Mouse (Mus musculus) spleen, adult 2 months (tissue): Measurements from ENCODE around the gene Tcirg1. TPM values are rescaled to one million over a fixed set of nuclear protein-coding genes. Genes with fewer than 3 reads are reported as not detected.

Experiments used
- DNase-seq, 2 experiments: peaks; one replicate each; pipeline versions ENCODE4 v3.0.0 to v3.0.0-alpha.2; 2012 to 2021; ENCODE audit warnings: low spot score in 2 of 2, low read depth in 1 of 2
- H3K27ac ChIP-seq: fragments of 200-500 bp; 2 replicates; pipeline ENCODE4 v1.5.1; 2012; ENCODE audit warnings: low read length, inconsistent platforms; ENCODE audit not compliant: insufficient read depth
- H3K27me3 ChIP-seq: fragments of 200-500 bp; 2 replicates; pipeline ENCODE4 v1.6.1; 2012; ENCODE audit warnings: mild to moderate bottlenecking, moderate library complexity, low read length, inconsistent platforms; ENCODE audit not compliant: control insufficient read depth, insufficient read depth
- H3K36me3 ChIP-seq: fragments of 200-500 bp; 2 replicates; pipeline ENCODE4 v1.6.1; 2012; ENCODE audit warnings: mild to moderate bottlenecking, low read length, inconsistent platforms; ENCODE audit not compliant: control insufficient read depth, insufficient read depth
- H3K4me1 ChIP-seq: fragments of 200-500 bp; 2 replicates; pipeline ENCODE4 v1.6.1; 2011; ENCODE audit warnings: inconsistent platforms; ENCODE audit not compliant: control insufficient read depth, insufficient read depth, insufficient read length
- H3K4me3 ChIP-seq: fragments of 200-500 bp; 2 replicates; pipeline ENCODE4 v1.5.1; 2011; ENCODE audit warnings: mild to moderate bottlenecking, inconsistent platforms; ENCODE audit not compliant: insufficient read depth, insufficient read length; ENCODE audit errors: extremely low read depth
- CTCF ChIP-seq: fragments of 200-500 bp; IDR thresholded peaks from 2 replicates; pipeline ENCODE4 v1.5.1; 2011; ENCODE audit warnings: mild to moderate bottlenecking, inconsistent platforms; ENCODE audit not compliant: insufficient read depth, insufficient read length, insufficient replicate concordance; ENCODE audit errors: extremely low read depth
- POLR2A ChIP-seq: fragments of 200-500 bp; IDR thresholded peaks from 2 replicates; pipeline ENCODE4 v1.6.1; 2011; ENCODE audit warnings: low read depth, low read length, inconsistent platforms
- WGBS: fragments of 180-500 bp; shearing (Covaris S2); methylation state at CpG from one replicate; pipeline ENCODE4 v1.1.7; 2018; 5-methylcytosine and 5-hydroxymethylcytosine counted together
- polyA plus RNA-seq: library from polyadenylated mRNA; depleted of rRNA; stranded (reverse); fragments of >200 nt; gene quantifications from 2 replicates; pipeline ENCODE4 v1.2.3, GENCODE M21; 2012

Gene Tcirg1
- polyA plus RNA-seq, 1 experiment: 269 TPM

DNA sequence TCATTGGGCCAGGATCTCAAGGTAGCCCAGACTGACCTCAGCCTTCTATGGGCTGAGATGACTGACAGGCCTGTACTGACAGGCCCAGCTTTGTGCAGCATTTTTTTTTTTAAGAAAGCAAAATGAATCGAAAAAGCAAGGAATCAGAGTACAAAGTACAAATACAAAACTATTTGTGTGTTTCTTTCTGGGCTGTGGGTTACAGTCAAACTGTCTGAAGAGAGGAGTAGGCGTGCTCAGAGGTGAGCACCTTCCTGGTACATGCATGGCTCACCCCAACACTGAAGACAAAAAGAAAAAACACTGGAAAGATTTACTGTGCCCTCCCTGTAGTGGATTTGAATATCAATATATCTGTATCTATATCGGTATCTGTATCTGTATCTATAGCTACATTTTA, 40.9 kb upstream of the Tcirg1 start:
- H3K27ac ChIP-seq: no peak overlapping the region
- no peak for TF ChIP-seq POLR2A
- no peak for TF ChIP-seq CTCF
- no peaks in the 10 kb centered on the region for H3K27me3 ChIP-seq
- no peak for DNase-seq
- 89% methylated on average over 3 of the region's 3 CpGs for WGBS
- H3K4me1 ChIP-seq: peaks cover 10% of the 10 kb centered on the region
- no peak overlapping the region for H3K4me3 ChIP-seq
- H3K36me3 ChIP-seq: peaks cover 44% of the 10 kb centered on the region

DNA sequence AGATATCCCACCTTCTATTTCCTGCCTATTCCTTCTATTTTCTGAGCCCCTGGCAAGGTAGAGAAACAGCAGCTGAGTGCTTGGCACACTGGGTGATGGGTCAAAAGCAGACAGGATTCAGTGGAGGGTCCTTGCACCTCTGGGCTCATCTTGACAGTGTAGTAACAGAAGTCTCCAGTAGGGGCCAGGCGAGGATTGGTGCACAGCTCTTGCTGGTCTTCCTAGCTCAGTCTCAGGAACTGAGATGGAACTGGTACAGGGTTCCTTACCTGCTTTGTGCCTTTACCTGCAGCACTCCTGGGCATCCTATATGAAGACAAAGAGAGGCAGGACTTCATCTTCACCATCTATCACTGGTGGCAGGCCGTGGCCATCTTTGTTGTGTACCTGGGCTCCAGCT, 39.8 kb upstream of the Tcirg1 start:
- H3K36me3 ChIP-seq: peaks cover 48% of the 10 kb centered on the region
- no peak overlapping the region for H3K27ac ChIP-seq
- WGBS: 66% methylated on average over 2 of the region's 2 CpGs
- no peak overlapping the region for H3K4me3 ChIP-seq
- TF ChIP-seq CTCF (peak; percentile 74; the same call in 1 of the 2 replicates), POLR2A (no peak)
- peak in 1 of 2 experiments; percentile 61 for DNase-seq
- peaks cover 20% of the 10 kb centered on the region for H3K4me1 ChIP-seq
- no peaks in the 10 kb centered on the region for H3K27me3 ChIP-seq

DNA sequence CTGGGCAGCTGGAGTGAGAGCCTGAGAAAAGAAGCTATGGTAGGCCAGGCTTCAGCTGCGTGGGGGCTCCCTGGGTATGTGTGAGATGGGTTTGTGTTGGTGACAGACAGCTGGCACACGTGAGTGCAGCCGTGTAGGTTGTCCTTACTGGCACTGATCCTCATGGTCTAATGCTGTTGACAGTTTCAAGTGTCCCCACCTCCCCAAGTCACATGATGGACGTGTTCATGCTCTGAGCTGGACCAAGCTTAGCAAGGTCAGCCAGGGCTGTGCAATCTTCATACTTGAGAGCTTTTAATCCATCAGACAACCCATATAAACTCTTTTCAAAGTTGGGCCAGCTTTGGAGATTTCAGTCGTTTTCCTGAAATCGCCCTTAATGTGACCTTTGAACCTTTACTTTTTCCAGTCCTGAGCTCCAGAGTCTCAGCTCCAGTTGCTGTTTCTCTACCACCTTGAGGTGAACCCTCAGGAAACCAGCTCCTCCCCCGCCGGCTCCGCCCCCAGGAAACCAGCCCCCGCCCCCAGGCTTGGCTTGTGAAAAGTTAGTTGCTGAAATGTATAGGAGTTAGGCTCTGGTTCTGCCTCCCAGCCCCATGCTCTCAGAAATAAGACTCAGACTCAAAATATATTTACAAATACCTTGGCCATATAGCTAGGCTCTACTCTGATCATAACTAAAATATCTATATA, 39.1 kb upstream of the Tcirg1 start:
- WGBS: 30% methylated on average over 10 of the region's 10 CpGs
- peaks cover 21% of the 10 kb centered on the region for H3K4me1 ChIP-seq
- H3K4me3 ChIP-seq: no peak overlapping the region
- peak overlapping the region; percentile 4; the same call in 1 of the 2 replicates for H3K27ac ChIP-seq
- peak in 1 of 2 experiments; percentile 59 for DNase-seq
- H3K27me3 ChIP-seq: no peaks in the 10 kb centered on the region
- H3K36me3 ChIP-seq: peaks cover 50% of the 10 kb centered on the region
- TF ChIP-seq CTCF (no peak), POLR2A (no peak)

DNA sequence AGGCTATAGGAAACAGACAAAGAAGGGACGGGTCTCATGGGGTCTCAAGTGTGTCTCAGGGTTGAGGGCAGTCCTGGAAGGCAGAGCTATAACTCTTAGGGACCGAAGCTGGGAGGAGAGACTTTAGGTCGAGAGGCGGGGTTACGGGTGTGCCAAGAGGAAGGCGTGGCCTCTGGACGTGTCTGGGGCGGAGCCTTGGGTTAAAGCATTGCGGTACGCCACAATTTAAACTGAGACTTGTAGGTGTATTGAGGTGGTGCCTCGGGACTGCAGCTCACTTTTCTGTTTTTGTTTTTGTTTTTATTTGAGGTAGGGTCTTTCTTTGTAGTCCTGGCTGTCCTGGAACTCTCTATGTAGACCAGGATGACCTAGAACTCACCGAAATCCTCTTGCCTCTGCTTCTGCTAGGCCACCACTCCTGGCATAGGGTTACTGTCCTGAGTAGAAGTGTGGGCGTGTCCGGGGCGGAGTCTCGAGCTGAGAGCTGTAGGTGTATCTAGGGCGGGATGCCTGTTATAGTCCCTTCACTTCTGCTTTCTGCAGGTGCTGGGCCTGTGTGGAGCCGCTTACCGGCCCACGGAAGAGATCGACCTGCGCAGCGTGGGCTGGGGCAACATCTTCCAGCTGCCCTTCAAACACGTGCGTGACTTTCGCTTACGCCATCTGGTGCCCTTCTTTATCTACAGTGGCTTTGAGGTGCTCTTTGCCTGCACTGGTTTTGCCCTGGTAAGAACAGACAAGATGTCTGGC, 36.2 kb upstream of the Tcirg1 start:
- peaks cover 21% of the 10 kb centered on the region for H3K4me1 ChIP-seq
- 24% methylated on average over 27 of the region's 27 CpGs for WGBS
- no peak overlapping the region for H3K4me3 ChIP-seq
- peak; percentile 77 to 87 for DNase-seq
- peak overlapping the region; percentile 39 for H3K27ac ChIP-seq
- H3K27me3 ChIP-seq: no peaks in the 10 kb centered on the region
- peaks cover 30% of the 10 kb centered on the region for H3K36me3 ChIP-seq
- TF ChIP-seq POLR2A (peak; percentile 23; the same call in 1 of the 2 replicates), CTCF (no peak)

DNA sequence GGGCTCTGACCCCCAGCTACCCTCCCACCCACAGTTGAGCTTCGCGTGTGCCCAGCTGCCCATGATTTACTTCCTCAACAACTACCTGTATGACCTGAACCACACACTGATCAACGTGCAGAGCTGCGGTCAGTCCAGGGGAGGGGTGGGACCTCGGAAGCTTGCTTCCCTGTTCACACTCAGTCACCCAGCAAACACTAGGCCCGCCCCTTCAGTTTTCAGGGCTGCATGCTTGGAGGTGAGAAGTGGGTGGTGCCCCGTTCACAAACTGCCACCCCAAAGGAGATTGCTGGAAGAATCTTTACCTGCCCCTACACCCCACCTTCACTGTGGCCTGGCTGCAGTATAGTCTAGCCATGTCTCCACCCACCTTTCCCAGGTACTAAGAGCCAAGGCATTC, 35.4 kb upstream of the Tcirg1 start:
- Histone ChIP-seq H3K4me1 (peaks cover 21% of the 10 kb centered on the region), H3K4me3 (no peak overlapping the region), H3K36me3 (peaks cover 27% of the 10 kb centered on the region), H3K27me3 (no peaks in the 10 kb centered on the region), H3K27ac (peak overlapping the region; percentile 37)
- DNase-seq: no peak
- 62% methylated on average over 7 of the region's 7 CpGs for WGBS
- TF ChIP-seq POLR2A (no peak), CTCF (no peak)

DNA sequence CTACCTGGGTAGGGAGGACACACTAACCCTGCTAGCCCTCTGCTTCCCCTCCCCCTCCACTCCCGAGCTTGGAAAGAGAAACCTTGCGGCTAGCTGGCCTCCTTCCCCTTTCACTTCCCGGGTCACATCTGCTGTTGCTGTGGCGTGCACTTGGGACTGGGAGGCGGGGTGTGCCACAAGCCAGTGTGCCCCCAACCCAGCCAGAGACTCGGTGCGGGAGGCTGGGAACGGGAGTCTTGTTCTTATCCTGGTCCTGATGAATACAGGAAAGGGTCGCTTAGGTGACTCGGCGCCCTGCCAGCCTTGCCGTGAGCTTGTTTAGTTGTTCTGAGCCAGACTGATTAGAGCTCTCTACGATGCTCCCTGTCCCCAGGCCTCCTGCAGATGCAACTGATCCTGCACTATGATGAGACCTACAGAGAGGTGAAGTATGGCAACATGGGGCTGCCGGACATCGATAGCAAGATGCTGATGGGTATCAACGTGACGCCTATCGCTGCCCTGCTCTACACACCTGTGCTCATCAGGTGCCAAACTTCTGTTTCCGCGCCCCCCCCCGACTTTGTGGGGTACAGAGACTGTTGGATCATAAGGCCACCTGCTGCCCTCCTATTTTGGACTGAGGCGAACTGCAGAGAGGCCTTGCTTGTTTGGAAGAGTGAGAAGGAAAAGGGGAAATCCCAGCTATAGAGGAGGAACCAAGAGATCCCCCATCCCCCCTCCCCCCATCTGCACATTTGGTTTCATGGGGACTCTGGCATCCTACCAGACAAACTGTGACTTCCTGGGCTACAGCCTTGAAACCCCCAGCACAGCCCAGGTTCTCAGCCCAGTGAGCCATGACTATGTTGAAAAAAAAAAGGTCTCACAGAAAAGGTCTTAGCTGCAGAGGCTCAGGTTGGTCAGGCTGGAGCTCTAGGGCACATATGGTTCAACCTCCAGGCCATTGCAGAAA, 29.2 kb upstream of the Tcirg1 start:
- DNase-seq: peak in 1 of 2 experiments; percentile 89
- H3K27me3 ChIP-seq: no peaks in the 10 kb centered on the region
- peak overlapping the region; percentile 98 for H3K27ac ChIP-seq
- 3% methylated on average over 22 of the region's 22 CpGs for whole genome bisulfite sequencing
- peak overlapping the region; percentile 96 for H3K4me3 ChIP-seq
- no peak for TF ChIP-seq CTCF
- TF ChIP-seq POLR2A: peak; percentile 49
- peaks cover 13% of the 10 kb centered on the region; the same call in 1 of the 2 replicates for H3K4me1 ChIP-seq
- H3K36me3 ChIP-seq: peaks cover 5% of the 10 kb centered on the region
